Mouse (Mus musculus) E14TG2a.4 (cell line): ENCODE measurements around the gene Olfr575.

Experiments
- CTCF ChIP-seq: conservative IDR thresholded peaks from 2 replicates; pipeline ENCODE4 v1.5.1; 2014; ENCODE audit warnings: low read length
- NANOG ChIP-seq: IDR thresholded peaks from 2 replicates; pipeline ENCODE4 v1.6.1; 2014; ENCODE audit warnings: borderline replicate concordance, low read length, mixed read lengths
- POU5F1 ChIP-seq: IDR thresholded peaks from 2 replicates; pipeline ENCODE4 v1.6.1; 2014; ENCODE audit warnings: low read length, borderline replicate concordance

GRCm38 (mm10) chr7:102943417-102943816 is 15.2 kb downstream of the Olfr575 start:
- TF ChIP-seq CTCF (no peak), NANOG (no peak), POU5F1 (no peak)
